Mouse (Mus musculus): Measurements from ENCODE around the gene Smarcd3.

GRCm38 (mm10) chr5:24651356-24651755 is 27.1 kb upstream of the Smarcd3 start:
- TF ChIP-seq CTCF (conservative IDR thresholded peaks at IDR 0.05; ENCODE audit: insufficient read depth, insufficient read length, low read depth, low read length) (no peak), POLR2A (IDR thresholded peaks at IDR 0.05; ENCODE audit: low read depth, low read length) (no peak)
